Mouse (Mus musculus) midbrain, embryonic 12.5 days (tissue): ENCODE measurements at regions not wholly inside any gene's neighbourhood (a gene's known extent, or its start where the extent isn't known, plus 50 kb on each side); places are given as distances from the start of the nearest gene placed in this dataset.
A peak's percentile ranks its signal among the peaks of the same experiment; 100 is the strongest.

Source experiments
- ATAC-seq: fragments of 200-750 bp; cut with Nextera tagmentation; 2 replicates; pipeline ENCODE4 v1.8.0; 2017; ENCODE audit warnings: low read depth, moderate TSS enrichment, moderate library complexity; ENCODE audit not compliant: low FRiP score
- H3K27ac ChIP-seq: fragments of 300-500 bp; sonication (generic); replicated peaks from 2 replicates; pipeline ENCODE4 v1.5.1; 2016; ENCODE audit warnings: mild to moderate bottlenecking
- H3K27me3 ChIP-seq: fragments of 300-500 bp; sonication (generic); 2 replicates; pipeline ENCODE4 v1.6.1; 2016; ENCODE audit warnings: mild to moderate bottlenecking
- H3K36me3 ChIP-seq: fragments of 300-500 bp; sonication (generic); 2 replicates; pipeline ENCODE4 v1.6.1; 2016
- H3K4me1 ChIP-seq: fragments of 300-500 bp; sonication (generic); 2 replicates; pipeline ENCODE4 v1.6.1; 2016
- H3K4me2 ChIP-seq: fragments of 300-500 bp; sonication (generic); replicated peaks from 2 replicates; pipeline ENCODE4 v1.6.1; 2016; ENCODE audit warnings: mild to moderate bottlenecking, moderate library complexity
- H3K4me3 ChIP-seq: fragments of 300-500 bp; sonication (generic); 2 replicates; pipeline ENCODE4 v1.5.1; 2016; ENCODE audit warnings: mild to moderate bottlenecking
- H3K9ac ChIP-seq: fragments of 300-500 bp; sonication (generic); replicated peaks from 2 replicates; pipeline ENCODE4 v1.6.1; 2016; ENCODE audit warnings: mild to moderate bottlenecking, moderate library complexity
- H3K9me3 ChIP-seq: fragments of 300-500 bp; sonication (generic); 2 replicates; pipeline ENCODE4 v1.6.1; 2016; ENCODE audit warnings: mild to moderate bottlenecking
- WGBS: fragments of 180-500 bp; shearing (Covaris S2); methylation state at CpG from one replicate; pipeline ENCODE4 v1.1.7; 2016; 5-methylcytosine and 5-hydroxymethylcytosine counted together

GRCm38 (mm10) chr3:42286471-42286870 lies 544.1 kb downstream of the D3Ertd751e start:
- WGBS, result 91% methylated on average over 4 of the region's 4 CpGs
- H3K9me3 ChIP-seq, result no peaks in the 10 kb centered on the region
- no peak overlapping the region for H3K4me2 ChIP-seq
- H3K27ac ChIP-seq, result no peak overlapping the region
- no peaks in the 10 kb centered on the region for H3K27me3 ChIP-seq
- ATAC-seq, result no peak
- no peaks in the 10 kb centered on the region for H3K36me3 ChIP-seq
- H3K9ac ChIP-seq, result no peak overlapping the region
- H3K4me1 ChIP-seq, result no peaks in the 10 kb centered on the region
- H3K4me3 ChIP-seq, result no peak overlapping the region

GRCm38 (mm10) chr3:42312424-42312823 lies 570.0 kb downstream of the D3Ertd751e start:
- 88% methylated on average over 1 of the region's 1 CpGs for WGBS
- H3K36me3 ChIP-seq, result no peaks in the 10 kb centered on the region
- H3K27me3 ChIP-seq, result no peaks in the 10 kb centered on the region
- H3K27ac ChIP-seq, result no peak overlapping the region
- H3K4me2 ChIP-seq, result no peak overlapping the region
- H3K4me1 ChIP-seq, result no peaks in the 10 kb centered on the region
- H3K4me3 ChIP-seq, result no peak overlapping the region
- H3K9me3 ChIP-seq, result no peaks in the 10 kb centered on the region
- no peak for ATAC-seq
- H3K9ac ChIP-seq, result no peak overlapping the region

GRCm38 (mm10) chr3:42327708-42328107 lies 585.3 kb downstream of the D3Ertd751e start:
- Histone ChIP-seq H3K9me3 (no peaks in the 10 kb centered on the region), H3K9ac (no peak overlapping the region), H3K4me2 (no peak overlapping the region), H3K4me3 (no peak overlapping the region), H3K27me3 (no peaks in the 10 kb centered on the region), H3K27ac (no peak overlapping the region), H3K4me1 (0 out of 2 replicates have a peak, but pooled peaks cover 2% of the 10 kb centered on the region), H3K36me3 (no peaks in the 10 kb centered on the region)
- ATAC-seq, result peak; percentile 58; the same call in 1 of the 2 replicates
- 14% methylated on average over 2 of the region's 2 CpGs for WGBS

- no peak overlapping the region for H3K4me3 ChIP-seq
- no peak overlapping the region for H3K4me2 ChIP-seq
- no peak overlapping the region for H3K9ac ChIP-seq
- ATAC-seq, result peak; percentile 52; the same call in 1 of the 2 replicates
- WGBS, result 72% methylated on average over 2 of the region's 2 CpGs
- H3K4me1 ChIP-seq, result no peaks in the 10 kb centered on the region
- no peak overlapping the region for H3K27ac ChIP-seq
- H3K36me3 ChIP-seq, result no peaks in the 10 kb centered on the region
- no peaks in the 10 kb centered on the region for H3K9me3 ChIP-seq
- no peaks in the 10 kb centered on the region for H3K27me3 ChIP-seq
Measured at GRCm38 (mm10) chr3:42342806-42343205, 600.4 kb downstream of the D3Ertd751e start.

- 25% methylated on average over 1 of the region's 1 CpGs for WGBS
- H3K27ac ChIP-seq, result no peak overlapping the region
- H3K4me1 ChIP-seq, result no peaks in the 10 kb centered on the region
- no peaks in the 10 kb centered on the region for H3K27me3 ChIP-seq
- H3K36me3 ChIP-seq, result no peaks in the 10 kb centered on the region
- H3K9me3 ChIP-seq, result no peaks in the 10 kb centered on the region
- no peak overlapping the region for H3K4me2 ChIP-seq
- no peak overlapping the region for H3K9ac ChIP-seq
- H3K4me3 ChIP-seq, result no peak overlapping the region
- ATAC-seq, result no peak
Measured at GRCm38 (mm10) chr3:42376785-42377184, 634.4 kb downstream of the D3Ertd751e start.

- no peak overlapping the region for H3K9ac ChIP-seq
- H3K4me1 ChIP-seq, result no peaks in the 10 kb centered on the region
- no peak overlapping the region for H3K4me3 ChIP-seq
- 82% methylated on average over 5 of the region's 5 CpGs for WGBS
- no peak for ATAC-seq
- H3K9me3 ChIP-seq, result no peaks in the 10 kb centered on the region
- H3K36me3 ChIP-seq, result no peaks in the 10 kb centered on the region
- H3K27ac ChIP-seq, result no peak overlapping the region
- H3K27me3 ChIP-seq, result no peaks in the 10 kb centered on the region
- H3K4me2 ChIP-seq, result no peak overlapping the region
Measured at GRCm38 (mm10) chr3:42382151-42382550, 639.7 kb downstream of the D3Ertd751e start.

GRCm38 (mm10) chr3:42402716-42403115 lies 660.3 kb downstream of the D3Ertd751e start:
- H3K36me3 ChIP-seq, result no peaks in the 10 kb centered on the region
- no peaks in the 10 kb centered on the region for H3K4me1 ChIP-seq
- no peak overlapping the region for H3K27ac ChIP-seq
- H3K9me3 ChIP-seq, result no peaks in the 10 kb centered on the region
- H3K27me3 ChIP-seq, result no peaks in the 10 kb centered on the region
- no peak overlapping the region for H3K4me2 ChIP-seq
- ATAC-seq, result no peak
- H3K4me3 ChIP-seq, result no peak overlapping the region
- no peak overlapping the region for H3K9ac ChIP-seq

GRCm38 (mm10) chr3:42408958-42409633 lies 666.7 kb downstream of the D3Ertd751e start:
- 91% methylated on average over 2 of the region's 2 CpGs for WGBS
- H3K9ac ChIP-seq, result no peak overlapping the region
- no peak overlapping the region for H3K4me2 ChIP-seq
- H3K4me1 ChIP-seq, result no peaks in the 10 kb centered on the region
- ATAC-seq, result no peak
- no peak overlapping the region for H3K4me3 ChIP-seq
- H3K27me3 ChIP-seq, result no peaks in the 10 kb centered on the region
- no peaks in the 10 kb centered on the region for H3K36me3 ChIP-seq
- no peak overlapping the region for H3K27ac ChIP-seq
- H3K9me3 ChIP-seq, result no peaks in the 10 kb centered on the region

- Histone ChIP-seq H3K27me3 (no peaks in the 10 kb centered on the region), H3K4me1 (no peaks in the 10 kb centered on the region), H3K9ac (no peak overlapping the region), H3K9me3 (no peaks in the 10 kb centered on the region), H3K27ac (no peak overlapping the region), H3K4me3 (no peak overlapping the region), H3K4me2 (no peak overlapping the region), H3K36me3 (no peaks in the 10 kb centered on the region)
- WGBS, result 81% methylated on average over 9 of the region's 9 CpGs
- ATAC-seq, result no peak
Measured at GRCm38 (mm10) chr3:42427363-42427762, 685.0 kb downstream of the D3Ertd751e start.

- WGBS, result 82% methylated on average over 1 of the region's 1 CpGs
- Histone ChIP-seq H3K4me2 (no peak overlapping the region), H3K9me3 (no peaks in the 10 kb centered on the region), H3K4me3 (no peak overlapping the region), H3K27ac (no peak overlapping the region), H3K36me3 (no peaks in the 10 kb centered on the region), H3K4me1 (no peaks in the 10 kb centered on the region), H3K27me3 (no peaks in the 10 kb centered on the region), H3K9ac (no peak overlapping the region)
- ATAC-seq, result no peak
Measured at GRCm38 (mm10) chr3:42449575-42449974, 707.2 kb downstream of the D3Ertd751e start.

- Histone ChIP-seq H3K36me3 (no peaks in the 10 kb centered on the region), H3K27me3 (no peaks in the 10 kb centered on the region), H3K4me3 (no peak overlapping the region), H3K4me1 (0 out of 2 replicates have a peak, but pooled peaks cover 3% of the 10 kb centered on the region), H3K9ac (no peak overlapping the region), H3K9me3 (no peaks in the 10 kb centered on the region), H3K27ac (no peak overlapping the region), H3K4me2 (no peak overlapping the region)
- peak; percentile 59 for ATAC-seq
Measured at GRCm38 (mm10) chr3:42464353-42464752, 721.9 kb downstream of the D3Ertd751e start.

- H3K9ac ChIP-seq, result no peak overlapping the region
- WGBS, result 80% methylated on average over 6 of the region's 6 CpGs
- no peaks in the 10 kb centered on the region for H3K27me3 ChIP-seq
- H3K9me3 ChIP-seq, result no peaks in the 10 kb centered on the region
- no peak overlapping the region for H3K4me2 ChIP-seq
- no peak overlapping the region for H3K27ac ChIP-seq
- no peak overlapping the region for H3K4me3 ChIP-seq
- ATAC-seq, result no peak
- H3K36me3 ChIP-seq, result no peaks in the 10 kb centered on the region
- 0 out of 2 replicates have a peak, but pooled peaks cover 3% of the 10 kb centered on the region for H3K4me1 ChIP-seq
Measured at GRCm38 (mm10) chr3:42467125-42467524, 724.7 kb downstream of the D3Ertd751e start.
